Mouse (Mus musculus): ENCODE measurements around the gene Rnf212b. TPM values are rescaled to one million over a fixed set of nuclear protein-coding genes. Genes with fewer than 3 reads are reported as not detected.
"Not testable (repeated sequence)": the region's sequence is repeated elsewhere in the genome, so short reads cannot be mapped to it uniquely, and the experiment has no call there.

Rnf212b gene
- 0.38 TPM in 1 of 2 replicates, not detected in the other for total RNA-seq (2021)
- long read RNA-seq, experiment 1: 0 reads
- long read RNA-seq, experiment 2: 0 reads

DNA sequence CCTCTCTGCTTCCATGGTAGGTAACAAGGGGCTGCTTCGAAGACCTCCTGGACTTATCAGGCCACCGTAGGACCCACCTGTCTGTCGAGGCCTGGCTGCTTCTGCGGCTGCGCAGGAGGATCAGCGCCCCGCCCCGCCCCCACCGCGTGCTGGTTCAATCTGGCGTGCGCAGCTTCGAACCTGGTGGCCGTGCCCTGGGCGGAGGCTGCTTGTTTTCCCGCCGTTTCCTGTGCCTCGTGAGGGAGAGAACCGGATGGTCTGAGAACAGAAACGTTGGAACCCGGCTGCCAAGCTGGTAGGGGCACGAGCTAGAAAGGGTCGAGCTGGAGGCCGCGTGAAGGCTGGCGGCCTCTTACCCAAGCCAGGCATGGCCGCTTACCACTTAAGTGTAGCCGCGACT is at the start of gene Rnf212b:
Gene Rnf212b, plus strand, starts transcription at position 151 of the 400 bp plus-strand sequence.
- DNase-seq: no peak

DNA sequence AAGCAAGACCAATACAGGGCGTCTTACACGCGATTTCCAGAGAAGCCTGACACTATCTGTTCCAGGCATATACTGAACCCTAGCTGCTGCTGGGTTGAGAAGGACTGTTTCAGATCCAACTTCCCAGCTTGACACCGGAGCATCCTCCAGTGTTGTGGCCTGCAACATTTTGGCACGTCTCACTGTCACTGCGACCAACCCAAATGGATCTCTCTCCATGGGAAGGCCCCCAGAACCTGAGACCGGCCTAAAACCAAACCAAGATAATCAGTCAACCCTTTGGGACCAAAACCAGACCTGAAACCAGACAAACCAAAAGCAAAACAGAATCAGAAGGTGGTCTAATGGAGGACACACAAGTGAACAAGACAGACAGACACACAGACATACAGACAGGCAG is 47.0 kb upstream of the Rnf212b start:
- DNase-seq: not testable (repeated sequence)

DNA sequence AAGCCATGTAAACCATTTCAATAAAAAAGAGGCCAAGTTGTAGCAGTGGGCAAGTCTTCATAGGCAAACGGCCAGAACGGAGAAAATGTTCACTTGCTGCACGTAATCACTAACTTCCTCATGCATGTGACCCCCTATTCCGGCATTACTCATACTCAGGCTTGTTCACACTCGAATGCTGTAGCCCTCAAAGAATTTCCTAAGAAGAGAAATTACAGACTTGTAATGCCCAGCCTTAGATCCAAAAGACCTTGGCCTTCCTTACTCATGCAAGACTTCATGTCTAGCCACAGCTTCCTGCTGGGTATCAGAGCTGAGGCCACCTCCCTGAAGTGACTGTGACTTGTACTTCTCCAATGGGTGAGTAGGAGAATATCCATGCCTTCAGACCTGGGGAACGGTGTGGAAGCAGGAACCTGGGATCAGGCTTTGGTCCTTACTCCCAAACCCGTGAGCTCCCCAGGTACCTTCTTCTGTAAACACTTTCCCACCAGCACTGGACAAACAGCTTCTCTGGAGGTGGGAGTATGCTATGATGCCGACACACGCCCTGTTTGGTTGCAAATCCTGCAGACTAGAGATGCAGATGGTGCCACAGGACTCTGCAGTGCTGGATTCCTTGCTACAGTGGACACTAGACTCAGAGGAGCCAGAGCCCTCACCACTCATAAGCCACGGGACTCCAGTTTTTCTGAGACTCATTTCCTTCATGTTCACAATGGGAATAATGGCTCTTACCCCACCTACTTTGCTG is 45.5 kb upstream of the Rnf212b start:
- no peak for DNase-seq

DNA sequence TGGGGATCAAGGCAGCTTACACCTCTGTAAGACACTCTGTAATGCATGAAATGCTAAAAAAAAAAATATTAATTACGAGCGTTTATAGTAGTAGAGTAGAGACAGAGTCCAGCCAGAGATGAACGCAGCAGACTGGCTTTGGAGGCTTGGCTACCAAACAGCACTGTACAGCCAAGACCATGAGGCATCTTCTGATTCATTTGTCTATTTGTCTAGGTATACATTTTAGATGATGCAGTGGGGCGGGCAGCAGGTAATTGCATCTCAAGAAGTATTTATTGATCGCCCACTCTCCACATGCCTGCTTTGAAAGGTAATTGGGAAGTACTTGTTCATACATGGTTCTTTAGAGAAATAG is 44.9 kb upstream of the Rnf212b start:
- no peak for DNase-seq

DNA sequence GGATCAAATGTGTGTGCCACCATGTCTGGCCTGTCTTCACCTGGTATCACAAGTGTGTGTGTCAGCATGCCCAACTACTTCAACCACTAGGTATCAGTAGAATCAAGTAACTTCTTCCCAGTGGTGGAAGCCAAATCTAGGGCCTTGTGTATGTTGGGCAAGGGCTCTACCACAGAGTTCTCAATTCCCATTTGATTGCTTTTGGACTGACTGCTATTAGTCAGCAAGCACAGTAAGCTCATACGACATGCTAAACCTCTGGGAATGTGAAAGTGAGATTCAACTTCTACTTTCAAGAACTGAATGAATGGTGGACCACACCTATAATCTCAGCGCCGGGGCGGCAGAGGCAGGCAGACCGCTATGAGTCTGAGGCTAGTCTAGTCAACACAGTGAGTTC is 43.6 kb upstream of the Rnf212b start:
- no peak for DNase-seq

DNA sequence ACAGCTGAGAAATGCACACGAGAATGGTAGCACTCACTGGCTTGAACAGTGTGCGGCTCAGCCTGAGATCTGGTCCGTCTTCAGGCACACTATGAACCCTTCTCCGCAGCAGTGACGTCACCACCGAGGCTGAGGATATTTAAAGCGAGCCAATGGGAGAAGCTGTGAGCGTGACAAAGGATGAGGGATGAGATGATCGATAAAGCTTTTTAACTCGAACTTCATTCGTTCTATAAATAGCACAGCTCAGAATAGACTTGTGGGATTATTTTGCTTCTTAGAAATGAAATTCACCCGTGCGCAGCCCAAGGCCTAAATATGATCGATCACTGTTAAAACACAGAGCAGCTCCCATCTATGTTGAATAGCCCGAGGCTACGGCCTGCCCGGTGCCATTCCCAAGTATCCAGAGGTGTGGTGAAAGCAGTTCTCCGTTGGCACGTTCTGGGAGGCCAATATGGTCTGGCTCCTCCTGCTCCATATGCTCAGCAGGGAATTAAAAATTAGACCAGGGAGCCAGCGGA is 41.5 kb upstream of the Rnf212b start:
- DNase-seq: no peak

DNA sequence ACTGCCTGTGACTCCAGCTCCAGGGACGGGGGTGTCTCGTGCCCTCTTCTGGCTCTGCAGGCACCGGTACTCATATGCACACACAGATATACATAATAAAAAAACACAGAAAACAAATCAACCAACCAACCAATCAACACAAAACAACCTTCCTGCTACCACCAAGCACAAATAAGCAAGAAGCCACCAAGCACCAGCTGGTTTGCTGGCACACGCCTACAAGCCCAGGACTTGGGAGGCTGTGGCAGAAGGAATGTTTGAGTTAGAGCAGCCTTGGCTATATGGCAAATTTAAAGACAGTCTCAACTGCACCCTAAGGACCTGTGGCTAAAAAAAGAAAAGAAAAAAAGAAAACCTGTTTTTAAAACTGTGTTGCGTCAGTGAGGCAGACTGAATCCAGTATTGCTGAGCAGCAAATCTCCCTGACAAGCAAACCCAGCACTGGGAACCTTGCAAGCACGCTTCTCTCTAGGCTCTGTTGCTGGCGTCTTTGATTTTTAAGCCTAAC is 38.4 kb upstream of the Rnf212b start:
- no peak for DNase-seq

DNA sequence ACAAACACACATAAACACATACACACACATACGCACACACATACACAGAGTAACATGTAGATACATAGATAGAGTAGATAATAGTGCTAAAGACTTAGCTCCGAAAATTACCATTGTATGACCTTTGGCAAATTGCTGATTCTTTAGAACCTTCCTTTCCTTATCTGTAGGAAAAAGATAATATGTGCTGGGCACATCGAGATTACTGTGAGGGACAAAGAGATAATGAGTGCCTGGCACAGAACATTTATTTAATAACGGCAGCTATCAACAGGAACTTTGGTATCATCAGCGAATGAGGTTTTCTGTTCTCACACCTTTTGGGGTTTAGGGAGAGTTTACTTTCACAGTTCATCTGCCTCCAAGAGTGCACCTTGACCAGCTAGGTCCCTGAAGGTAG is 37.2 kb upstream of the Rnf212b start:
- DNase-seq: no peak

DNA sequence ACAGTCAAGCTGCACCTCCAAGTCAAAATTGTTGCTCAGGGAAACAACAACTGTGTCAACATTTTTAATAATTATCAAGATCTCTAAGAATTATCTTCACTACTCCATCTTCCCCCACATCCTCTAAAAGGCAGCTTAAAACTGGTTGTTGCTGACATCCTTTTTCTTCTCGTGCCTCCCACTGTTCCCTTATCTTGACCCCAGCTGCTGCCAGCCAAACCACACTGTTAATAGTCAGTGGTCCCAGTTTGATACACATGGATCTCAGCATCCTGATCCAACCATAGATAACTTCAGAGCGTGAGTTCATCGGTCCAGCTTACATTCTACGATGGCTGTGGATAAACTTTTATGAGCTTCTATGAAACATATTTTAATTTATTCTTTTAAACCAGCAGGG is 36.0 kb upstream of the Rnf212b start:
- DNase-seq: no peak

DNA sequence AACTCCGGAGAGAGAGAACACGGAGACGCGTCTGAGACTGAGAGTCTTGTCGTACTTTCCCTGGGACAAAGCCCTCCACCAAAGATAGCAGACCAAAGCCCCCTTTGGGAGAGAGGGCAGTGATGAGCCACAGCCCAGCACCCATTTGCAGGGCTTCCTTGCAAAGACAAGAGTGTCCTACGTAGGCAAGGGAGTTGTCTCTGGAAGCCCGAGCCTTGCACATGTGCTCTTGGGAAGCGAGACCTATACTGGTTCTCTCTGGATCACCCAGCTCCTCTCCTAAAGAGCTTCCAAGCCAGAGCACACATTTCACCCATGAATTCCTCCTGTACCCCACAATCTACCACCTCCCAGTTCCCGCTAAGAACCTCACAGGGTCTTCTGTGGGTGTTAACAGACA is 33.9 kb upstream of the Rnf212b start:
- no peak for DNase-seq

DNA sequence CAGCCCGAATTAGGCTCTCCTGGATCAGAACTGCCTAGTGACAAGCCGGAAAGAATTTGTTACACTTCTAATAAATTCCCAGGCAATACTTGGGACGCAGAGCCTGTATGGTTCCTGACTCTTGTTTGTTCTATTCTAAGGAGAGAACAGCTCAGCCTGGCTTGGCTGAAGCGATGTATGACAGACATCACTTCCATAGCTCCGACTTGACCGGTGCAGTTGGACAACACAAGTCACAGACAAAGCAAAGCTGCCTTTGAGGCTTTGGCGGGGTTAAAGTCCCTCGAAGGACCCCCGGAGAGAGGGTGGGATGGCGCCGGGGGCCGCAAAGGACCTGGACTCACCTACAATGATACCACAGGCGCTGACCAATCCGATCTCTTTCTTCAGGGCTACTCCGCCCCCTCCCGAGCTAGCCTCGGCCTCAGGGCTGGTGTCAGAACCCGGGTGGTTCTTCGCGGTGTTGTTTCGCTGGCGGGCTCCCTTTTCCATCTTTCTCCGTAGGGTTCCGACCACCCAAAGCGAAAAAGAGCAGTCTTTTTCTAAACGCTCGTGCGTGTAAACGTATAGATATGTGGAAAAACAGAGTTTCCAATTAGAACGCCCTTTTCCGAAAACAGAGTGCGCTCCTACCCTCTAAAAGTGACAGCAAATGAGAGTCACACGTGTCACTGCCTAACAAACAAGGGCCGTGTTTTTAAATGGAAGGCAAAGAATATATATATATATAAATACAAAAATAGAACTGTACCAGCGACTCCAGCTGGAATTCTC is 32.9 kb upstream of the Rnf212b start:
- DNase-seq: peak; percentile 81

DNA sequence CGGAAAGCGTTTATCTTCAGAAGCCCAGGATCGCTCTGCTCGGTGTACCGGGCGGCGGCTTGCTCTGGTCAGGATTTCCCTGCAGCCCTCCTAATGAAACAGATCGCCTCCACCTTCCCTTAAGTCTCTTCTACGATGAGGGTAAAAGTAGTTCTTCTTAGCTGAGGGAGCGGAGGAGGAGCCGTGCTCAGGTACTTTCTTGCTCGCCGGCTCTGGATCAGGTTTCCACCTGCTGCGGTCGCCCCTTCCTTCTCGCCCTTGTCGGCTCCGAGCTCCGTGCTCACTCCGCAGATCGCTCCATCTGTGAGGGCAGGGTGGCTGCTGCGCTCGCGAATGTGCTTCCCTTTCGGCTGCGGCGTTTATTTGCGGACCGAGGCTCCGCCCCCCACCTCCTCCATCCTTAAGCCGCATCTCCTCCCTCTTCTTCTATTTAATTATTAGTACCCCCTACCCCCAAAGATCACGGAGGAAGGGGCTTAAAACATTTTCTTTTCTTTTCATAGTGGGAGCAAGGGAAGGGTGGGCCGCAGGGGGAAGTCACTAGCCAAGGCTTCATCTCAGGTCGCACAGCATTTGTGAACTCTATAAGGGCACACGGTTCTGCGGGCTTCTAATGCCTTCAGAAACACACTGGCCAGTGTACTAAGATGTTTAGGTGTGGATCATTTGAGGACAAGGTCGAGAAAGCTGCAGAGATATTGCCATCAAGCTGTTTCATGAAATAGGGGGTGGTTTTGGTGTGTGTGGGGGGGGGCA is 32.2 kb upstream of the Rnf212b start, which contains the start of gene Slc7a8:
Gene Slc7a8, minus strand, starts transcription at position 337 of the 756 bp plus-strand sequence.
- peak; percentile 68 for DNase-seq

DNA sequence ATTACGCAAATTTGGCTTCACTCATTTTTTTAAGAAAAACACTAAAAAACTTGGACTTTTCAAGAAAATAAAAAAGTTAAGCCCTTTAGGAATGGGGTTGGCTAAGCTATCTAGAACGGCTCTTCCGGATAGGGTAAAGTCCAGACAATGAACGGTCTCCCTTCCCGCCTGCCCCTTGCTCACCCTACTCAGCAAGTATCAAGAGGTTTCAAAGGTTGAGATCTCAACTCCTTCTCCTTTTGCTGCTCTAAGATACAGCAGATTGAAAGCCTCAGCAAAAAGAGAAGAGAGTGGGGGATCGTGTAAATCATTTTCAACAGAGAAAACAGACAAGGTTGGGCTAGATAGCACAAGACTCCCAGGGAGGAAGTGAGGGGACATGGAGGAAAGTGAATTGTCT is 31.0 kb upstream of the Rnf212b start:
- no peak for DNase-seq

DNA sequence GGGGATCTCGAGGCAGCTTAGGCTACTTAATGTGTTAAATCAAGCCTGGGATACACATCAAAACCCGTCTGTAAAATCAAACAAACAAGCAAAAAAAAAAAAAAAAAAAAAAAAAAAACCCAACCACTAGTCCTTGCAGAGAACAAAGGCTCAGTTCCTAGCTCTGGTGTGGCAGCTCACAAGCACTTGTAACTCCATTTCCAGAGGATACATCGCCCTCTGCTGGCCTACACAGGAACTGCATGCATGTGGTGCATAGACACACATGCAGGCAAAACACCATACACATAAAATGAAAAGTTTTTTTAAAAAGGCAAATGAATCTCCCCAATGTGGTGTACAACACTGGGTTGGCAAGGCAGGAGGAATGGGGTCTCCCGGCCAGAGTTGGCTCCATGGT is 28.0 kb upstream of the Rnf212b start:
- peak; percentile 91 for DNase-seq

DNA sequence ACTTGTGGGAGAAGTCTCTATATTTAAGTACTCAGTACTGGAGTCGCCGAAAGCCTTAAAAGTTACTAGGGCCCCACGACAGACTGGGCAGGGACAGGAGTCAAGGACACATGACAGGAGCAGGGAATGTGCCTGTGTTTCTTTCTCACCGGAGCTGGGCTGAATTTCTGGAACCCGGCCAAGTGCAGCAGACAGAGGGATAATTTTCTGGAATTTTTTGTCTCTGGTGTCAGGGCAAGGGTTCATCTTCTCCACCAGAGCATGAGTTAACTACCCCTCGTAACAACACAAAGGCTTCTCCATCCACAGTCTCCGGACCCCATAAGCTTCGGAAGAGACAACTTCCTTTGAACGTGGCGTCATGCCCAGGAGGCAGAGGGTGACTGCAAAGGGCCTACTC is 27.5 kb upstream of the Rnf212b start:
- peak; percentile 64 for DNase-seq

DNA sequence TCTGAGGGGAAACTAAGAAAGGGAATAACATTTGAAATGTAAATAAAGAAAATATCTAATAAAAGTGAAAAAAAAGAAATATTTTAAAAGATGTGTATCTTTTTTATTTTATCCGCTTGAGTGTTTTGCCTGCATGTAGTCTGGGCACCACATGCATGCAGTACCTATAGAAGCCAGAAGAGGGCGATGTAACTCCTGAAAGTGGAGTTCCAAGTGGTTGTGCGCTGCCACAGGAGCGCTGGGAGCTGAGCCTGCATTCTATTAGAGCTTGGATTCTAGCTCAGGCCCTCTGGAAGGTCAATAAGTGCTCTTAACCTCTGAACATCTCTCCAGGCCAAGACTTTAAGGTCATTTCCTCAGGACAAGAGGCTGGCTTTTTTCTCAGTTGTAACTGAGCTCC is 26.7 kb upstream of the Rnf212b start:
- no peak for DNase-seq

DNA sequence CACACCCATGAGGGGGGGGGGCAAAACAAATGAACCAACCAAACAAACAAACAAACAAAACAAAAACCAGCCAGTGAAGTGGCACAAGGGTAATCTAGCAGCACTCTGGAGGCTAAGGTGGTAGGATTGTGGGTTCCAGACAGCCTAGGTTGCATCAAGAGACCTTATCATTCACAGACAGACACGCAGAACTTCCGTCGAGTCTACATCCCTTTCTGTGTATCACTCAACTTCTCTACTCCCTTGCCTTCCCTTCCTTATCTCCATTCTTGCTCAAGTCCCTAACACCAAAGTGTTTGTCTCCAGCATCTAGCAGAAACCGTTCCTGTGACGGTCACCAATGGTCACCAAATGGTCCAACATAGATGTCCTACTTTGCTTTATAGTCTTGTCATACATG is 25.7 kb upstream of the Rnf212b start:
- DNase-seq: no peak

DNA sequence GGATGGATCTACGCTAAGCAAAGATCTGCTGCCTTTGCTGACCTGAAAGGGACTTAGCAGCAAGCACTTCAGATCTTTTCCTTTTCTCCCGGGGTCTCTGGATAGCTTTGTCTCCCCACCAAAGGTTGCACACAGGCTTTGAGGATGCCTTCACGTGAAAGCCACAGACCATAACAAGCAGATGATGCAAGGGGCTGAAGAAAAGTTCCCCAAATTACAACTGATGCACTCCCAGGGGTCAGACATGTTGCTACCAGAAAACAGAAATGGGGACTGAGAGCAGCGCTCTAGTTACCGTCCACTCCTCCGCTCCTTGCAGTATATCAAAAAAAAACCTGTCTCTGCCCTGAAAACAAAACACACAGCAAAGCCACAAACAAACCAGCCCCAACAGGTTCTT is 21.8 kb upstream of the Rnf212b start:
- DNase-seq: no peak

DNA sequence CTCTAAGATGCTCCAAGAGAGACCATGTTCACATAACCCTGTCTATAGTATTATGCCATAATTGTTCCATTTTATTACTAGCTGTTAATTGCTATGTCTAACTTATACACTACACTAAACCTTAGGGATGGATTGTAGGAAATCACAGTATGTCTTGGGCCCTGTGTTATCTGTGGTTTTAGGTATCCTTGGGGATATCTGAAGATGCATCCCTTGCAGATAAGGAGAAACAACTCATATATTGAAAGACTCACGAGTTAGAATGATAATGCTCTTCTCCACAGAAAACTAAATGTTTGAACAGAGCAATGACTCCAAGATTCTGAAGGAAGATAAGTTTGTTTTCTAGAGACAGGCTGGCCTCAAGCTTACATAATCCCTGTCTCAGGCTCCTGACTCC is 20.6 kb upstream of the Rnf212b start:
- DNase-seq: no peak

DNA sequence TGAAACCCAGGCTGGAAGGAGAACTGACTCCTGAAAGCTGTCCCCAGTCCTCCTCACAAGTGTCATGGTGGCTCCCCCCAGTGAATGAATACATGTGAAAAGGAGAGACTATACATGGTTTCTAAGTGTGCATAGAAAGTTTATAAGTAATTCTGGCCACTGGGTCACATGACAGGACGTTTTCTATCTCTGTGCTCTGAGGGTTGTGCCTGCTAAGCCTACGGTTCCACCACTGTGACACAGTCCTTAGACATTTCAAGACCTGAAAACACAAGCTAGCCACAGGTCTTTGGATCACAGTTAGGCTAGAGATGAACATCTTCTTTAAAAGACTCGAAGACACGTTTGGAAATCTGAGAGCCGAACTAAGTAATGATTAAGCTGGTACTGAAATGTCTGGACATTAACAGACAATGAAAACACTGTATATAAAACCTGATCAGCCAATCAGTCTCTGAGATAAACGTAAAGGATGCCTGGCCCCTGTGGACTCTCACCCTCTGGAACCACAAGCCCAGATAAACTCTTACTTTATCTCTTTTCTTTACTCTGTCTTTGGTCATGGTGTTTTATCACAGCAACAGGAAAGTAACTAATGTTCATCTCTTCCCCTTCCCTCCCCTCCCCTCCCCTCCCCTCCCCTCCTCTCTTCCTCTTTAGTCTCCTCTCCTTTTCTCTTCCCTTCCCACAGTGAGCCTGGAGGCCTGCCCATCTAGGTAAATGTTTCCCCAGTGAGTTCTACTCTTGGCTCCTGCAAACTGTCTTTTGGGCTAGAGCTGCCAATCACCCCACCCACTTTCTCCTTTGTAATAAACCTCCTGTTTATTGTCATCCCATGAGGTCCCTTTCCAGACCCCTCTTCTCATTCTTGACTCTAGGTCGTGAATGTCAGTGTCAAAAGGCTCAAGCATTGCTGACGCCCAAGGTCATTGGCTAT is 19.8 kb upstream of the Rnf212b start:
- no peak for DNase-seq

DNA sequence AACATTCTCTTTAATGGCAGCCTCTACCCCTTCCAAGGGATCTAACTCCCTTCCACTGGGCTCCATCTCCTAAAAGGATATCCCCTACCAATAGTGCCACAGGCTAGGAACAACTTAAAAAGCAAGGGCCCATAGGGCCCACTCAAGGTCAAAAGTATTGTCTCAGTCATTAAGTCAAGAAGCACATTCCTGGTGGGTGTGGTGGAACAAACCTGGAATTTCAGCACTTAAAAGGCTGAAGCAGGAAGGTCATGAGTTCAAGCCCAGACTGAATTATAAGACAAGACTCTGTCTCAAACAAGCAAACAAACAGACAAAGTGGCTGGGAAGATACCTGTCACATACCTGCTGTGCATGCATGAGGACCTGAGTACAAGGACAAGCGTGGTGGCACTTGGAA is 18.0 kb upstream of the Rnf212b start:
- no peak for DNase-seq

All from adrenal gland, postnatal 14 days (tissue).